Mouse (Mus musculus) thymus, adult 18-20 months (tissue): ENCODE results near the gene Fbln1.

Experiments
- DNase-seq, 2 experiments: peaks; one replicate each; pipeline ENCODE4 v3.0.0; 2022; ENCODE audit warnings: mixed read lengths in 2 of 2

The Fbln1 gene

DNA sequence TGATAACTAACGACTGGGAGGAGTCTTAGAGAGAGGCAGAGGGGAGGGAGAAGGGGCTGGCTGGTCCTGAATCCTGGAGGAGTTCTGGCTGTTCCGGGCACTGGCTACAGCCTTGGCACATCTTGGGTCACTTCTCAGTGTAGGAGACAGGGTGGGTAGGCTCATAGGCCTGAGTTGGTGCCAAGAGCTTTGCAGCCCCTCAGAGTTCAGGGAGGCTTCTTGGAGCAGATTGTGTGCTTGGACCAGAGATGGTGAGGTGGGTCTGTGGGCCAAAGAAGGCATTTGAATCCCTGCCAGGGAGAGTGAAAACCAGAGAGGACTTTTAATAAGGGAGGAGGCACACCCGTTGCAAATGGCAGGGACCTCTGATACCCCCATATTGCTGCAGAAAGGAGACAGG, 1.3 kb downstream of the Fbln1 start:
- DNase-seq = no peak

DNA sequence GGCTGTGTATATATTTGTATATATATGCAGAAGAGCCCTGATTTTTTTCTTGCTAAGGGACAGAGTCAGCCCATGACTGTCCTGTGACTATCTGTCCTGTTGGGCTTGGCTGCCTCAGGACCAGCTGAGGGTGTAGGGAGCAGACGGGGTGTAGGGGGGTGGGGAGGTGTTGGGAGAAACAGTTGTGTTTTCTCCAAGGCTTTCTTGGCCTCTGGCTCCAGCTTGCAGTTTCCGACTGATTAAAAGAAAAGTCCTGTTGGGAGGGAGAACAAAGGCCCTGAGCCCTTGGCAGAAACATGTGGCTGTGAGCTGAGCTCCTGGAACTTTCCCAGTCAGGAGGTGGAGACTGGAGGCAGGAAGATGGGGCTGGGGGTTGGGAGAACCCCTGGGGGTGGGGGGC, 2.0 kb downstream of the Fbln1 start:
- no peak for DNase-seq

DNA sequence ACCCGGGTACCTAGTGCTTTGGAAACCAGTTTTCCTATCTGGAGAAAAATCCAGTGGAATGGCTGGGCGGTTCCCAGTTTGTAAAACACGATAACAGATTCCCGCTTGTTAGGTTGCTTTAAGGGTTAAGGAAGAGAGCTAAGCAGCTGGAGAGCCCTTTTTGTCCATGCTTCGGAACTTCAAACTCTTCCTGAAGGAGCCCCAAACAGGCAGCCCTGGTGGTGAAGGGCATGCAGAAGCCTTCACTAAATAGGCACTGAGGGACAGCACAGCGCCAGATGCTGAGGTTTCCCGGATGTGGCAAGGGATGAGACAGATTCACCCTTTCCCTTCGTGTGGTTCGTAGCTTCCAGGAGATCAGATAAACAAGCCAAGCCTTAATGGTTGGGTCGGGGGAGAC, 2.6 kb downstream of the Fbln1 start:
- DNase-seq = no peak

DNA sequence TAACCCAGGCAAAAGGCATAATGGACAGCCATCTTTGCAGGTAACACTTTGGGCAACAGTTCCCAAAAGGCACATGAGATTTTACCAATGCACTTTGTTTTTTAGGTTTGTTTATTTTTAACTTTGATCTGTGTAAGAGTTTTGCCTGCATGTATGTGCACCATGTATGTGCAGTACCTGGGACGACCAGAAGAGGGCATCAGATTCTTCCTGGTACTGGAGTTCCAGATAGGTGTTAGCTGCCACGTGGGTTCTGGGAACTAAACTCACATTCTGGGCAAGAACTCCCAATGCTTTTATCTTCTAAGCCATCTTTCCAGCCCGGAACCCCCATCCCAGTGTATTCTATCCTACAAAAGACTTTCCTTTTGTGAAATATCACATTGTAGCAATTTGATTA, 3.6 kb downstream of the Fbln1 start:
- DNase-seq = no peak

DNA sequence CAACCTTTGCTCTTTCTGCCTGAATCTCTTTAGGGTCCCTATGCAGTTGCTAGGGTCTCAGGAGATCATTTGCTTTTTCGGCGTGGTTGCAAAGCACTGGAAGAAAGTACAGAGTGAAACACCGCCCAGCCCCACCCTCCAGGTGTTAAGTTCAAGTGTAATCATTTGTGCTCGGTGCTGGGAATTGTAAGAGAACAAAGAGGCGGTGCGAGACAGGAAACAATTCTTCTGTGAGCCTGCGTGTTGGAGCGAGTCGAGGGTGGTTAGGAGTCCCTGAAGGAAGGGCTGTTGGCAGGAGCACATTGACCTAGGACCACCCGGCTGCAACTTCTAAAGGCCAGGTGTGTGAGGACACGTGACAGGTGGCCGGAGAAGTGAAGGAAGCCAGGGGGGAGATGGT, 4.9 kb downstream of the Fbln1 start:
- no peak for DNase-seq

DNA sequence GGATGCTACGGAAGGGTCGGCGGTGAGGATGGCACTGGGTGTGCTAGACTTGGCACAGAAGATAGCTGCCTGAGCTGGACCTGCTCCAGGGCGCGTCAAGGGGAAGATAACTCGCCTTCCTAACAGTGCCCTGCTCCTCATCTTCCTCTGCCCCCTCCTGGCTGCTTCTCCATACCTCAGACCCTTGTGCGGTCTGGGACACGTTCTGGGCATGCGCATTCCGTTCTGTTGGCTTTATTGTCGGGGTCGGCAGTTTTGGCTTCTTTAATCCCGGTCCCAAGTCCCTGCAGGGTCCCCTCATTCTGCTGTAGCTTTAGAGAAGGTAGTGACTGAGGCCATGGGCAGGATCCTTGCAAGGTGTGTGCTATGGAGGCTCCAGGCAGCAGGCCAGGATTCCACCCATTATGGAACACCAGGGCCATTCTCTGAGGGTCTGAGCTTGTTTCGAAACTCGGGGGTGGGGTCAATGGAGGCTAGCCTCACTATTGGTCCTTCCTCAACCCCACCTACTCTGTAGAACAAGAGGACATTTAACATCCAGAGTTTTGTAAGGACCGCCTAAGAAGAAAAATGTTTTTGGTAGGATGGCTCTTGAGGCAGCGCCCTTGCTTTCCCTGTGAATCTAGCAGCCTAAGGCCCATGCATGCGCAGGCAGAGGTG, 5.5 kb downstream of the Fbln1 start:
- no peak for DNase-seq

DNA sequence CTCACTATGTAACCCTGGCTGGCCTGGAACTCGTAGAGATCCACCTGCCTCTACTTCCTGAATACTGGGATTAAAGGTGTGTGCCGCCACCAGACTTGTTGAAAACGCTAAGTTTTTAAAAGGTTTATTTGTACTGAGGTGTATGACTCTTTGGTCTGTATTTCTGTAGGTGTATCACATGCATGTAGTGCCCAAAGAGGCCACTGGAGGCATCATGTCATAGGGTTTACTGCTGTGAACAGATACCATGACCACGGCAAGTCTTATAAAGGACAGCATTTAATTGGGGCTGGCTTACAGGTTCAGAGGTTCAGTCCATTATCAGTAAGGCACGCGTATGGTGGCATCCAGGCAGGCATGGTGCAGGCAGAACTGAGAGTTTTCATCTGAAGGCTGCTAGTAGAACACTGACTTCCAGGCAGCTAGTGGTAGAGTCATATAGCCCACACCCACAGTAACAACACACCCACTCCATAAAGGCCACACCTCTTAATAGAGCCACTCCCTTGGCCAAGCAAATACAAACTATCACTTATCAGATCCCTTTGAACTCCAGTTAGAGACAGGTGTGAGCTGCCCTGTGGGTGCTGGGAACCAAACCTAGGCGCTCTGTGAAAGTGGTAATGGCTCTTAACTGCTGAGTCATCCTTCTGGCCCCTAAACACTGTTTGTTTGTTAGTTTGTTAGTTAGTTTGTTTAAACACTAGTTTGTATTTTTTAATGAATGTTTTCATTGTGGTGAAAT, 10.5 kb downstream of the Fbln1 start:
- DNase-seq = no peak

DNA sequence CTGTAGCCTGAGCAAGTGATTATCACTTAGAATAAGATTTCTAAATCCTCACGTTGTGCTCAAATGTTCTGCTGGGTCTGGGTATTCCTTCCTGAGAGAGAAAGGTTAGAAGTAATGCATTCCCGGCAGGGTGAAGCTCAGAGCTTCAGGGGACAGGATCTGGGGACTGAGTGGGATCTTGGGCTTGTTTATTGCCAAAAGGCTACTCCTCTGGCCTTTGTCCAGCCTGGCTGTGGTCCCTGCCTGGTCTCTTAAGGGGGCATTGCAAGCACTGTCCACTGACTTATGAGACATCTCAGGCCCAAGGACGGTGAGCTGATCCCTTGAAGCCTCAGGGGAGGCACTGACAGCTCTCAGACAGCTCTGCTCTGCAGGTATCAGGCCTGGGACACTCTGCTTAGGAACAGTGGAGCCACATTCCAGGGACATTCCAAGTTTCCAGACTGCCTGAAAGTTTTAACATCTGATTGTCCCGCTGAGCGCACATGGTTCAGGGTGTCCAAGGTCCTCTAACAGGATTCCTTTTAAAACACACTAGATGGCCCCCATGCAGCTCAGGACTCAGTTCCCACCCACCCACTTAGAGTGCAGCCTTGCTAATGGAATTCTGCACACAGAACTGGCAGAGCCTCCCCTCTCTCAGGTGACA, 13.0 kb downstream of the Fbln1 start:
- DNase-seq = no peak

DNA sequence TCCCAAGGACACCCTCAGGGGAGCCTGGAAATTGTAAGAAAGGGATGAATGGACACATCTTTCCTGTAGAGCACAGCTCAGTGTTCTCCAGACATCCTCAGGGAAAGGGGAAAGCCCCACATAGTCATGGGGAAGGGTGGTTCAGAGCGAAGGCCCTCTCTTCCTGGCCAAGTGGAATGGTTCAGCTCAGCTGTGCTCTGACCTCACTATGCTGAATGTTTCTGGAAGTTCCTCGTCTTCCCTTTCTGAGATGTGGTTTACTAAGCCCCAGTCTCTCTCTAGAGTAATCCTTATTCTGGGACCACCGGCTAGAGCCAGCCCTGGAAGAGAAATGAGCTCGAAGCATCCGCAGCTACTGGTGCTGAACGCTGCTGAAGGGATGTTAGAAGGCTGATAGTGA, 14.6 kb downstream of the Fbln1 start:
- no peak for DNase-seq

DNA sequence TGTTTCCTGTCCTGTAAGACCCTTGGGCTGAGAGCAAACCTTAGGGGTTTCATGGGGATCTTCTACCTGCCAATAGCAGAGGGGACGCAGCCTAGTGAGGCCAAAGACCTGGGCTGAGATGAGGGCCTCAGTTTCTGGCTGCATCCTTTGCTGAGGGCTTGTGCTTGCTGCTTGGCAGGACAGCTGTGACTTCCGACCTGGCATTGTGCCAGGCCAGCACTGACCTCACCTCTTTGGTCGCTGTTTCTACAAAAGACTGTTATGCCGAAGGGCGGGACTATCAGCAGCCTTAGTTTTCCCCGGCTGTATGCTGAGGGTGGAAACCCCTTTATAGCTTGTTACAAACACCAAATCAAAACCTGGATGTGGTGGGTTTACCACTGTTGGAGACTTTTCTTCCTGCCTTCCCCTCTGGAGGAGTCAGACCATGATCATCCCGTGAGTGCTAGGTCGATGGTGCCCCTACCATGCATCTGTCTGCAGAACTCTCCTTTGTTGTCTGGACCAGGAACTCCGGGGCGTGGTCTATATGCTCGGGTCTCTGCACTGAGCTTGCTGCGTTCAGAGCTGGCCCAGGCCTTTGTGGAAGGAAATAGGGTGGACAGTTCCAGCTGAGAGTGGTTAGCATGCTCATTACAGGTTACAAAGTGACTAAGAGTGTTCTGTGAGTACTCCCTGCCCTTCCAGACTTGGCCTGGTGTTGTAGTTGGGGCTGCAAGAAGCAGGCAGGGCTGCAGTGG, 15.5 kb downstream of the Fbln1 start:
- DNase-seq = no peak

DNA sequence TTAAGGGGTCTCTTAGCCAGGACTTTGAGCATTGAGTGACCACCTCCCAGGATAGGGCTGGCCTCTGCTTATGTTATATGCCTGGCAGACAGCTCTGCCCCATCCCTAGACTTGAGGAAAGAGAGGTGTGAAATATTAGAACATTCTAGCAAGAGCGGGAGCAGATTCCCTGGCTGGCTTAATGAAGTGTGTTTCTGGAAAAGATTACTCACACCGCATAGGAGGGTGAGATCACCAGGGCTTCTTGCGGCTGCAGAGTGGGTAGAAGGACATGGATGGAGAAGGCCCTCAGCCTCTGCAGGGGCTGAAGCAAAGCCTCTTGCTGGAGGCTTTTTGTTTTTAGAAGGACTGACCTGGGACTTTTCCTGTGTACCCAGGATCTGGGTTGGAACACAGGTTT, 19.9 kb downstream of the Fbln1 start:
- no peak for DNase-seq

DNA sequence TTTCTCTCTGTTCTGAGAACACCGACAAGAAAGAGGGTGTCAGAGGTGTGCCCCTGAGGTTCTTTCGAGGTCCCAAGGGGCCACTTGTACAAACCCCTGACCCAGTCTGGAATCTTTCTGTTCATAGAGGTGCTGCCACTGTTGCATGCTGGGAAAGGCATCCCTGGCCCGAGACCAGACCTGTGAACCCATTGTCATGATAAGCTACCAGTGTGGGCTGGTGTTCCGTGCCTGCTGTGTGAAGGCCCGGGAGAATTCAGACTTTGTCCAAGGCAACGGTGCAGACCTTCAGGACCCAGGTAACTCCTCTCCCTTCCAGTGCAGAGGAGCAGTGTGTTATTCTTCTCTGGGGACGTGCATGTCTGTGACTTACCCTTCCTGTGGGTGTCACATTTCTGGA, 21.1 kb downstream of the Fbln1 start:
- DNase-seq = no peak

DNA sequence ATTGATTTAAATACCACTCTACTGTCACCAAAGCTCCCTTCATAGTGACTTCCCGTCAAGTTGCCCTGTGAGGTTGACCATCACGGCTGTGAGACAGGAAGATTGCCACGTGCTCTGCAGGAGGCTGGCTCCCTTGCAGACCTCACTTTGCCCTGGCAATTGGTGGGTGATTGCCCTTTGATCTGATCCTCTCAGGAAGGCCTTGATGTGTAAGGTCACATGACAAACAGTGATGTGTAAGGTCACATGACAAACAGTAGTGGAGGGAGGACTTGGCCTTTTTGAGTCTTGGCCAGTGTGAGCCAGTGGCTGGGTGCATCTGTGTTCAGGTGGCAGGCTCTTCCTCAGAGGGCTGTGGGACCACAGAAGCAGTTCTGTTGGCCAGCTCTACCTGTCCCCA, 22.8 kb downstream of the Fbln1 start:
- DNase-seq = no peak

DNA sequence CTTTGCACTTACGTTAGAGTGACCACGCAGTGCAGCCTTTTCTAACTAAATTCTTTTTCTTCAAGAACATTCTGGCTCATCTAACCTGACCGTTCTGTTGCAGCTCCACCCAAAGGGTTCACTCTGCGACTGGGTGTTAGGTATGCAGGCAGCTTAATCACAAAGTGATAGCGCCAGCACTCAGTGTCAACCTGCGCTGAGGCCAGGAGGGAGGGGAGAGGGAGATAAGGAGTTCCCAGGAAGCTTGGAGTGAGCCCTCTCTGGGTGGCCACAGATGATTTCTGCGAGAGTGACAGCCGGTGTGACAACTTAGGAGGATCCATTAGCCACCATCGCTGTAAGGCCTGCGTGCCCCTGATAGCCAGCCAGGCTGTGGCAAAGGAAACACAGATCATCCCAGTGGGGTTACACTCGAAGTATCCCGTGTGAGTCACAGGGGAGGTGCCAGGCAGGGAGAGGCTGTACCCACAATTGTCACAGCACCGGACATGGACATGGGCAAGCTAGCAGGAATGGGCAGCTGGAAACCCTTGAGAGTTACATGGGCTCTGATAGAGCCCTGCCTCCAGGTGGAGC, 24.3 kb downstream of the Fbln1 start:
- DNase-seq = no peak

DNA sequence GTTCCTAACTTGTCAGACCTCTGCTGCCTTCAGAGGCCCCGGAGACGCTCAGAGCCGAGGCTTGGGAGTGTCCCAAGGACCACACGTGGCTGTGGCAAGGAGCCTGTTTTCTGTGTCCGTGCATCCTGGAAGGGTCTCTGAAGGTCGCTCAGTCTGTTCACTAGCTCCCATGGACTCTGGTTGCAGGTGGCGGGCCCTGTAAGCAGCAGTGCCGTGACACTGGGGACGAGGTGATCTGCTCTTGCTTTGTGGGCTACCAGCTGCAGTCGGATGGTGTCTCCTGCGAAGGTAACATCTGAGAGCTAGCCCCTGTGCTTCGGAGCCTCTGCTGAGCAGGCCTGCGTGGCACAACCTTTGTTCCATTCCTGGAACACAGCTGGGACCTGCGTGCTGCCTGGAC, 24.9 kb downstream of the Fbln1 start:
- no peak for DNase-seq

DNA sequence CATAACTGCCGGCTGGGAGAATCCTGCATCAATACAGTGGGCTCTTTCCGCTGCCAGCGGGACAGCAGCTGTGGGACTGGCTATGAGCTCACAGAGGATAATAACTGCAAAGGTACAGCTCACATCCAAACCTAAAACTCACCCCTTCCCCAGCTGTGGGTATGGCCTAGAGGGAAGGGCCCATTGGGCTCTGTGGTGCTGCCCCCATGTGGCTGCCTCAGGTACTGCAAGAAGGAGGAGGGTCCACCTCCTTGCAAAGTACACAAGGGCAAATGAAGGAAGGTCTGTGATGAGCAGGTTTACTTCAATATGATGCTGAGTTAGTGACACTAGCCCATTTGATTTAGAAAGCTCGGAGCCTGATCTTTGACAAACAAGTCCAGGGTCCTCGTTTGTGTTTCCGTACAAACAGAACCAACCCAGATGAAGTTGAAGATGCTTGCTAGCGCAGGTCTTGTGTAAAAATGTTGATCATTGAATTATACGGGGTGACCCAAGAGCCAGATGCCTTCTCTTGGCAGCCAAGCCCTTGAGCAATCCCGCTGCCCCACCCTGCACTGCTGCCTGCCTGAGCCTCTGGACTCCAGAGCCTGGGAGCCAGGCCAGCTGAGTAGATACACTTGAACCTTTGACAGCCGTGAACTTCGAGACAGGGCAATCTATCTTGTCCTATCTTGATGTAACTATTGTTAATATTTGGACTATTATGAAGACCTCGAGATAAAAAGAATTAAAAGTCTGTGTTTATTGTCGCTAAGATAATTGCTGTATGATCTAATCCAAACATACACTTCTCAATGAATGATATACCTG, 25.9 kb downstream of the Fbln1 start:
- peak; percentile 19 to 22 for DNase-seq

DNA sequence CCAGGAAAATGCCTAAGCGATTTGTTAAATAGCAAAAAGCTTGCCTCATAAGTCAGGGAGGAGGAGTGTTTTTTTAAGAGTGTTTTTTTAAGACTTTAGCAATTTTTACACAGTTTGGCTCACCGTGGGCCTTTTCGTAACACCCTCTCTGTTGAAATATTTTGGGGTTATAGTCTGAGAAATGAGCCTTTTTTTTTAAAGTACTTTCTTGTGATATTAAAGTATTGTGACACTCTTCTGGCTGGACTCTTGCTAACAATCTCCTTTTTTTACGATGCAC, 26.4 kb downstream of the Fbln1 start:
- no peak for DNase-seq

DNA sequence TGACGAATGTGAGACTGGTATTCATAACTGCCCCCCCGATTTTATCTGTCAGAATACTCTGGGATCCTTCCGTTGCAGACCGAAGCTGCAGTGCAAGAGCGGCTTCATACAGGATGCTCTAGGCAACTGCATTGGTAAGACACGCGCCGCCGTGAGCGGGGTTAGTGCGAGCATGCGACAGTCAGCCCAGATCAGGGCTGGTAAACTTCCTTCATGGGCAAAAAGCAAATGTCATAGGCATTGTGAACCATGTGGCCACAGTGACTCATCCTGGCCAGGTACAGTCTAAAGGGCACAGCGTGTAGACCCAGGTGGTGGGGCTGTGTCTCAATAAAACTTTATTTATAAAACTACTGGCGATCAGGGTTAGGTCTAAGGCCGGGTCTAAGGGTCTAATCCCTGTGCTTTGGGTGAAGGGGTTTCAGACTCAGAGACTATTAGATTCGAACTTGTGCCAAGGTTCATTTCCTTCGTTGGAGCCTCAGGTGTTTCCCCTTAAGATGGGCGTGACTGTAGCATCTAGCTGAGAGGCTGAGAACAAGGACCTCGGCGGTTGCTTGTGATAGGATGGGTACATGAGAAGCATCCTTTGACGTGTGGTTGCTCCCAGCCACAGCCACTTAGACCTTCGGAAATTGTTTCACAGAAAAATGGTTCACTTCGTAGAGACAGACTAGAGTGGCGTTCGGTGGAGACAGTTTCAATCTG, 26.9 kb downstream of the Fbln1 start:
- peak in 1 of 2 experiments; percentile 66 for DNase-seq

DNA sequence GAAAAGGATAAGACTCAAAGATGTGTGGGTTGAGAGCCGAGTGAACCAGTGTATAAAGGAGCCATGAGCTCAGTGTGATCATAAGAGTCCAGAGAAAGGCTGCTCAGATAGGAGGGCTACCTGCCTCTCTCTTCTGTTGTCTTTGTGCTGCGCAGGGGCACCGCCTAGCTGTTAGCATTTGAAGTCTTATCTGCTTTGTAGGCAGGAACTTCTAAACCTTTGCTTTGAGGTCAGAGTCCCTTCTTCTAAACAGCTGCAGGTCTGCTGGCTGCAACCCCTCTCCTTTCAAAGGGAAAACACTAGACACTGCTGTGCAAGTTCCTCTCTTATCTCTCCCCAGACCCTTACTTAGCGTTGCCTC, 27.5 kb downstream of the Fbln1 start:
- DNase-seq = peak; percentile 49 to 71

DNA sequence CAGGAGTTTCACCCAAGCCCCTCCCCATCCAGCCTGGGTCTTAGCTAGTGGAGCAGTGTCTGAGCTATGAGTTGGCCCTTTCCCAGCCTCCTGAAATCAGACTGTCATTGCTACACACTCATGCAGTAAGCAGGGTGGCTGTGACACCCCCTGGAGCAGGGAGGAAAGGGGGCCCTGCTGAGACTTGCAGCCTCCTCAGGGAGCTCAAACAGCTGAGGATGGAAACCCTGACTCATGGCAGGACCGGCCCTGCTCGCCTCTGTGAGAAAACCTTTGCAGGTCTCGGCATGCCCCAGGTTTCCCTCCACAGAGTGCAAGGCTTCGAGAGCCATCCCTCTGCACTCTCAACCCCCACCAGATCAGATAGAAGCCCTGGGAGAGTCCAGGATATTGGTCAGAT, 27.9 kb downstream of the Fbln1 start:
- peak in 1 of 2 experiments; percentile 9 for DNase-seq

DNA sequence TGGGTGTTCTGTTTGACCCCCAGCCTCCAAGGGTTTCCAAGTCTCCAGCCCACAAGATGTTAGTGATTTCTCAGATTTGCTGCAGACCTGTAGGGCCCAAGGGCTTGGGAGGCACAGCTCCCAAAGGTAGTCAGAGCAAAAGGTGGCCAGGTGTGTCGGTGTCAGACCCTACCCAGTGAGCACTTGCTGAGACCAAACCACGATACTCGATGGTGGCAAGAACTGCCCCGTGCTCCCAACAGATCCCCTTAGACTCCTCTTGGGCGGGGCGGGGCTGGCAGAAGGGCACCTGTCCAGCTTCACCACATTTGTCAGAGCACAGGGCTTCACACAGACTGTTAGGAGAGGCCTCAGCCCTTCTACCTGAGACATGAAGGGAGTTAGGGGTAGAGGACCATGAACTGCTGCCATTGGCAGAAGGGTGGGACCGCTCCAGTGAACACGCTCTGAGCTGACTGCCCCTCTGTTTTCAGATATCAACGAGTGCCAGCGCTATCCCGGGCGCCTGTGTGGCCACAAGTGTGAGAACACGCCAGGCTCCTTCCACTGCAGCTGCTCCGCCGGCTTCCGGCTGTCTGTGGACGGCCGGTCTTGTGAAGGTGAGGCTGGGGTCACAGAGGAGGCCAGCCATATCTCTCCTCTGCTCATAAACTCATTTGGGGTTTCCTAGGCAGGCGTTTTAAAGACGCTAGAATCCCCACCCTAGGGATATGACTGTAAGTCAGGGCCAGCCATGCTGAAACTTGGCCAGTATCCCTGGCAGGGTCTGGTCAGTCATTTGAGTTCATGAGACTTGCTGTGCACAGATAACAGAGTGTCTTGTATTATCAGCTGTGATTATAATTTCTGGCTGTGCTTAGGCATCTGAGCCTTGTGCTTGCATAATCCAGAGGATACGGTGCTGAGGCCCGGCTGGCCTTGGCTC, 33.3 kb downstream of the Fbln1 start:
- no peak for DNase-seq
